Mouse (Mus musculus): ENCODE results near the gene Arsa. TPM values are rescaled to one million over a fixed set of nuclear protein-coding genes. Genes with fewer than 3 reads are reported as not detected.

Arsa gene
- total and polyA plus RNA-seq, 3 experiments = 9.1 to 28.1 TPM; not detected in 1

GRCm38 (mm10) chr15:89435878-89436277 is 41.3 kb downstream of the Arsa start:
- peaks cover 0 to 3% of the 10 kb centered on the region in 2 experiments; a peak in 1 of 4 replicates for H3K36me3 ChIP-seq (ENCODE audit: control insufficient read depth in 1 of 2, insufficient read depth in 2 of 2, low read length in 2 of 2)
- 0 out of 4 replicates have a peak, but pooled peaks cover 0 to 4% of the 10 kb centered on the region in 2 experiments for H3K4me1 ChIP-seq (ENCODE audit: control insufficient read depth in 1 of 2, insufficient read depth in 2 of 2, low read length in 2 of 2)
- H3K27ac ChIP-seq (ENCODE audit: control insufficient read depth, low read depth, low read length) = no peak overlapping the region
- no peaks in the 10 kb centered on the region for H3K9me3 ChIP-seq (replicated peaks; ENCODE audit: insufficient read depth, low read length)
- H3K9ac ChIP-seq (ENCODE audit: control insufficient read depth, low read depth, low read length, poor library complexity, severe bottlenecking) = no peak overlapping the region
- DNase-seq (ENCODE audit: low read depth, low spot score) = no peak
- H3K27me3 ChIP-seq (ENCODE audit: control insufficient read depth in 1 of 2, insufficient read depth in 2 of 2, low read length in 2 of 2) = peaks cover 0 to 2% of the 10 kb centered on the region in 2 experiments; a peak in 2 of 4 replicates
- H3K79me2 ChIP-seq (ENCODE audit: control insufficient read depth, insufficient read depth, low read length, poor library complexity) = no peaks in the 10 kb centered on the region
- TF ChIP-seq MAX (IDR thresholded peaks at IDR 0.05; ENCODE audit: low read length) (no peak), TAL1 (IDR thresholded peaks at IDR 0.05; ENCODE audit: low read length) (no peak), MAFK (IDR thresholded peaks at IDR 0.05; ENCODE audit: borderline replicate concordance, low read depth, low read length) (no peak), ZC3H11A (IDR thresholded peaks at IDR 0.05; ENCODE audit: low read depth, low read length) (no peak), CHD1 (IDR thresholded peaks at IDR 0.05; ENCODE audit: low read depth, low read length) (no peak), GATA1 (IDR thresholded peaks at IDR 0.05; ENCODE audit: low read depth, low read length) (no peak), NRF1 (IDR thresholded peaks at IDR 0.05; ENCODE audit: insufficient read depth, low read depth, low read length, poor library complexity, severe bottlenecking) (no peak), CHD2 (IDR thresholded peaks at IDR 0.05; ENCODE audit: low read length) (no peak), JUND (IDR thresholded peaks at IDR 0.05; ENCODE audit: low read depth, low read length) (no peak), RCOR1 (IDR thresholded peaks at IDR 0.05; ENCODE audit: low read depth, low read length) (no peak), ZKSCAN1 (IDR thresholded peaks at IDR 0.05; ENCODE audit: low read depth, low read length) (no peak), MYC (IDR thresholded peaks at IDR 0.05; ENCODE audit: low read depth, low read length) (no peak), TBP (IDR thresholded peaks at IDR 0.05; ENCODE audit: low read depth, low read length) (no peak), KAT2A (conservative IDR thresholded peaks at IDR 0.05; ENCODE audit: low read depth, low read length) (no peak)
- no peak overlapping the region for H3K4me3 ChIP-seq (ENCODE audit: control insufficient read depth in 1 of 2, insufficient read depth in 1 of 2, low read depth in 2 of 2, low read length in 2 of 2)

GRCm38 (mm10) chr15:89434136-89434535 is 43.1 kb downstream of the Arsa start:
- Histone ChIP-seq H3K79me2 (ENCODE audit: control insufficient read depth, insufficient read depth, low read length, poor library complexity) (no peaks in the 10 kb centered on the region; the same call in 1 of the 2 replicates), H3K9me3 (replicated peaks; ENCODE audit: insufficient read depth, low read length) (no peaks in the 10 kb centered on the region), H3K36me3 (ENCODE audit: control insufficient read depth in 1 of 2, insufficient read depth in 2 of 2, low read length in 2 of 2) (peaks cover 0 to 3% of the 10 kb centered on the region in 2 experiments; a peak in 1 of 4 replicates), H3K27me3 (ENCODE audit: control insufficient read depth in 1 of 2, insufficient read depth in 2 of 2, low read length in 2 of 2) (no peaks in the 10 kb centered on the region; a peak in 1 of 4 replicates), H3K27ac (ENCODE audit: control insufficient read depth, low read depth, low read length) (no peak overlapping the region), H3K4me1 (ENCODE audit: control insufficient read depth in 1 of 2, insufficient read depth in 2 of 2, low read length in 2 of 2) (0 out of 4 replicates have a peak, but pooled peaks cover 0 to 5% of the 10 kb centered on the region in 2 experiments), H3K9ac (ENCODE audit: control insufficient read depth, low read depth, low read length, poor library complexity, severe bottlenecking) (no peak overlapping the region), H3K4me3 (ENCODE audit: control insufficient read depth in 1 of 2, insufficient read depth in 1 of 2, low read depth in 2 of 2, low read length in 2 of 2) (no peak overlapping the region)
- TF ChIP-seq MAX (IDR thresholded peaks at IDR 0.05; ENCODE audit: low read length) (no peak), ZMIZ1 (IDR thresholded peaks at IDR 0.05; ENCODE audit: low read depth, low read length) (no peak), RCOR1 (IDR thresholded peaks at IDR 0.05; ENCODE audit: low read depth, low read length) (0 out of 2 replicates have a peak, but pooled peaks have one; percentile 14), GABPA (IDR thresholded peaks at IDR 0.05; ENCODE audit: low read depth, low read length) (no peak), ZNF384 (IDR thresholded peaks at IDR 0.05; ENCODE audit: low read depth, low read length) (peak; percentile 23; the same call in 1 of the 2 replicates)
- DNase-seq (ENCODE audit: low read depth, low spot score) = peak; percentile 53

Measured in MEL (cell line).